Mouse (Mus musculus): ENCODE results near the gene Mc3r.

The Mc3r gene

DNA sequence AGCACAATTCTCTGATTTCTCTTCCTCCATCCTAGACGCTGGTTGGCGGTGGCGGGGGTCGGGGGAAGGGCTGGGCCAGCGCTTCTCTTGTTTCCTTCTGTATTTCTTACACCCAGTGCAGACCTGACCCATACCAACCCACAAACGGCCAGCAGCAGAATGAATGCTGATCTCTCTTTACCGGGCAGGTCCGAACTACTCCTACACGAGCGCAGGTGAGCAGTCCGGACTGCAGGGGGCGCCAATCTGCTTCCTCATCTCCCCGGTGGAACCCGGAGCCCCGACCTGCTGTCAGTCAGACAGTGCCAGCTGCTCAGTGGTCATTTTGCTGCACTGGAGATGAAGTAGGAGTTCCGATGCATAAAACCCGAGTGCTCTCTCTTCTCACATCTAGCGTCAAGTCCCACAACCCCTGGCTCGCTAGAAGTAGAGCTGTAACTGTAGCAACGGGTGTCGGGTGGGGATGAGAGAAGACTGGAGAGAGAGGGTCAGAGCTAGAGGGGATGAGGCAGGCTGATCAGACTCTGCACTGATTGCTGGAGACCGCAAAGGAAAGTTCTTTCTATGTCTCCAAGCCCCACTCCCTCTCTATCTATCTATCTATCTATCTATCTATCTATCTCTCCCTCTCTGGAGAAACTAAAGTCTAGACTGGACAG is at the start of gene Mc3r:
Mc3r (plus strand) TSS at position 387 of the 659 bp plus-strand sequence.
- peak; percentile 17 for DNase-seq (ENCODE audit: low spot score)

DNA sequence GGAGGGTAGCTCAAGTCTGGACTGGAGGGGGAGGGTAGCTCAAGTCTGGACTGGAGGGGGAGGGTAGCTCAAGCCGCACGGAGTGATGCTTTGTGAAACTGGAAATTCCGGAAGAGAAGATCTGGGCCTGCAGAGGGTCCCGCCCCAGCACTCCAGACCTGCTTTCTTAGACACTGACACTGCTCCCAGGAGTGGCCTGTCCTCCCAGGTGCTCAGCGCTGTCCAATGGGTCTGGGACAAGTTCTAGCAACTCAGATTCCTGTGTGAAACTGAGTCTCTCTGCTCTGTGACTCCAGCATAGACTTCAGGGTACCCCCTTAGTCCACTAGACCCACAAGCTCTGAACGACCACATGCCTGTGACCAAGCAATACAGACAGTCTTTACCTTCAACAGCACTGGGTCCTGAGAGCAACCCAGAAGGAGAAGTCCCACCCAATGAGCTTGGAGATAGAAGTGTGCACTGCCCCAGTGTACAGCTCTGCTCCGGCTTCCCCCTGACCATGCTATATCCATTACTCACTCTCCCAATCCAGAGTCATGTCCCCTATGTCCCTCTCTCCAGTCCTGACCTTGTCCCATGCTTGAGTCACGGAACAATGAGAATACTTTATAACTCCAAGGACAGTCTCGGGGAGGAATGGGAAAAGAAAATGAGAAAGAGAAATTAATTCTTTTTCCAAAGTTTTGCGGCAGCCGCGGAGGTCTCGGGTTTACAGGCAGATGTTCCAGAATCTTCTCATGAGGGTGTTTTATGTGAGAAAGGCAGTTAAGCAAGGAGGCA is 46.1 kb upstream of the Mc3r start:
- DNase-seq (ENCODE audit: low spot score), result no peak

DNA sequence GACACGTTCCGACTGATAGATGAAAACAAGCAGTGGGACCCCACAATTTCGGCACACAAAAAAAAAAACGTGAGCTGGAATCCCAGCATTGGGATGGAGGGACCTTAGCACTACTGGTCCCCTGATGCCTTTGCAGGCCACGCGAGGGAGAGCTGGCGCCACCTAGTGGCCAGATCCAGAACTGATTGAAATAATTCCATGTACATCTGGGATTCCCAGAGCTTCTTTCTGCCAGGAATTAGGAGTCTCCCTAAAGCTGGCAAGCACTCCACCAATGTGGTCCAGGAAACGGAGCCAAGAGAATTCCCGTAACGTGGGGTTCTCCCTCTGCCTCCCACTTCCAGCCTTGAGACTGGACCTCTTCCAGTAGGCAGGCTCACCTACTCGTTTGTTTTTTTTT is 41.3 kb upstream of the Mc3r start:
- peak; percentile 79 for DNase-seq (ENCODE audit: low spot score)

DNA sequence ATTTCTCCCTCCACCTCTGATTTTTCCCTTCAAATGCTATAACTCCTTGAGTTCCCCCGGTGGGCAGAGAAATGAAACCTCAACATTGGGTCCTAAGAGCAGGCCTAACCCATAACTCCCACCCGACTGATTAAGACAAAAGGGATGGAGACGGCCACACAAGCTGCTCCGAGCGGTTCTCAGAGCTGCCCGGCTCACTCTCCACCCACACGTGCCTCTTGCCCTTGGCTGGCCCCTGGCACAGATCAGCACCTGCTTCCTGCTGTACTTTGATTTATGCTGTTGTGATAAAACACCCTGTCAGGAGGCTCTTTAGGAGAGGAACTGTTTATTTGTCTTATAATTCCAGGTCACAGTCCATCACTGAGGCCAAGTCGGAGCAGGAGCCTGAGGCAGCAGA is 34.8 kb upstream of the Mc3r start:
- no peak for DNase-seq (ENCODE audit: low spot score)

DNA sequence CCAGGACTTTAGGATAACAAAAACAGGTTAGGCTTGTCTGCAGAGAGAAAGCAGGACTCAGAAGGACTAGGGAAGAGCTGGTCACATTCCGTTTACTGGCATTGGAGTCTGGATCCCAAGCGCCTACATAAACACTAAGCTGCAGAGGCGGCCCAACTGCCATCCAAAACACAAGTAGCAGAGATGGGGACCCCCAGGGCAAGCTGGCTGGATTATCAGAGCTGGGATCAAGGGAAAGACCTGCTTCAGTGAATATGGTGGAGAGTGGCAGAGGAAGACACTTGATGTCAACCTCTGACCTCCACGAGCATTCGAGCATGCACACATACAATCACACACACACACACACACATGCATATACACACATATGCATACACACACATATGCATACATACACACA is 34.0 kb upstream of the Mc3r start:
- no peak for DNase-seq (ENCODE audit: low spot score)

DNA sequence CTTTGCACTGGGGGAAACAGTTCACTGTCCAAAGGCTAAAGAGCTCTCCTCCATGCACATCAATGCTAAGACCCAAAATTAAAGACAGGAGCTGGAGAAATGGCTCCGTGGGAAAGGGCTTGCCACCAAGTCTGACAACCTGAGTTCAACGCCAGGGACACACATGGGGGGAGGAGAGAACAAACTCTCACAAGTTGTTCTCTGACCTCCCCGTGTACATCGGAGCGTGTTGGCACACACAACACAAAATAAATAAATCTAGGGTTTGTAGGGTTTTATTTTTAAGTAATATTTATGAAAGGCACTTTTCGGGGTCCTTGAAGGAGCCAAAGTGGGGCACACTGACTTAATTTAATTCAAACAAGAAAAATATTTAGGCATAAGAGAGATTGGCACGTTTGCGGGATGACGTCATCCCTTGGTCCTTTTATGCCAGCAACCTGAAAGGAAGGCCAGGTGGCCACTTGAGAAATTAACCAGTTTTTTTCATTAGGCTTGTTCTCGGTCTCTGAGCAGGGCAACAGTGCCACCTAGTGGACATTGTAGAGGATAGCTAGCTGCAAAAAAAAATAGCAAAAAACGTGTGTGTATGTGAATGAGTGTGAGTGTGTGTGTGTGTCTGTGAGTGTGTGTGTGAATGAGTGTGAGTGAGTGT is 32.7 kb upstream of the Mc3r start:
- DNase-seq (ENCODE audit: low spot score), result peak; percentile 44

DNA sequence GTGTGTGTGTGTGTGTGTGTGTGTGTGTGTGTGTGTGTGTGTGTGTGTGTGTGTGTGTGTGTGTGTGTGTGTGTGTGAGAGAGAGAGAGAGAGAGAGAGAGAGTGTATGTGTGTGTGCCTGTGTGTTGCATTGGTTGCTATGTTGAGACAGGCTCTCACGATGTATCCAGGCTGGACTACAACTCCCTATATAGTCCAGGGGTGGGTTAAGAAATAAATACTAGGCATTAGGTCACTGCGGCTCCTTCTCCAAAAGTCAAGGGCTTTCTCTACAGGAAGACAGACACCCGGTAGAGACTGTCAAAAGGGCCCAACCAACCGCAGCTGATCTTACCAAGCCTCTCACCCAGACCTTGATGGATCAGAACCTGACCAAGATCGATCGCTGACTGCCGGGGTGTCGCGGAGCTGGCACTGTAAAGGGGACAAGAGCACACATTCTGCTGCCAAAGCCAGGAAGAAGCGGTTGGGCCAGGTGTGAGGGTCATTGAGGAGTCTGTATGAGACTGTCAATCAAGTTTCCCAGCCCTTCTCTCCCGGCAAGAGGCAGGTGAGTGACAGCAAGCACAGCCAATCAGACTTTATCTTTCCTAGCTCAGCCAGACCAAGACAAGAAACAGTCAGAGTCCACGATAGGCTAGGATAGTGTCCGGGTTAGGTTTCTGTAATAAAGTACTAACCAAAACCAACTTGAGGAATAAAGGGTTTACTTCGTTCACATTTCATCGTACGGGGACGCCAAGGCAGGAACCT is 32.0 kb upstream of the Mc3r start:
- no peak for DNase-seq (ENCODE audit: low spot score)

DNA sequence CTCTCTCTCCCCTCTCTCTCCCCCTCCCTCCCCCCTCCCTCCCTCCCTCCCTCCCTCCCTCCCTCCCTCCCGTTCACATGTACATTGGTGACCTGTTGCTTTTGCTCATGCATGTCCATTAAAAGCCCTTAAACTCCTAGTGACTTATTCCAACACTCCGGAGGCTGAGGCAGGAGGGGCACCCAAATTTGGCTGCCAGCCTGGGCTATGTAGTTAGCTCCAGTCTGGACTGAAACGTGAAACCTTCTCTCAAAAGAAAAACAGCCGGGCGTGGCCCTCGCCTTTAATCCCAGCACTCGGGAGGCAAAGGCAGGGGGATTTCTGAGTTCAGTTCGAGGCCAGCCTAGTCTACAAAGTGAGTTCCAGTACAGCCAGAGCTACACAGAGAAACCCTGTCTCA is 30.4 kb upstream of the Mc3r start:
- DNase-seq (ENCODE audit: low spot score), result no peak

DNA sequence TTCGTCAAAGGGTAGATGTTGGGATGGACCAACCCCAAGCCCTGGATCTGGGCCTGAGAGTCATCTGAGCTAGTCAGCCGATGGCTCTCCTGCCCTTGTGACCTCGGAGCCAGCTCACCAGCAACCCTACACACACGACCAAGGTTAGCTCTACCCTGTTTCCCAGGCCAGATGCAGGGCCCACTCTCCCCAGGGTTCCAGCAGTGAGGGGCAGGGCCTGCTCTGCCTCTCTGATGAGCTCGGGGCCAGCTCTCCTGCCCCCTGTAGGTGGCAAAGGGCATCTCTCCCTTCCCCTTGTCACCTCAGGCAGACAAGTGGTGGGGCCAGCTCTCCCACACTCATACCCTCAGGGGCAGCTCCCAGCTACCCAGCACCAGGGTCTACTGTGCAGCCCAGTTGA is 29.1 kb upstream of the Mc3r start:
- DNase-seq (ENCODE audit: low spot score), result no peak

DNA sequence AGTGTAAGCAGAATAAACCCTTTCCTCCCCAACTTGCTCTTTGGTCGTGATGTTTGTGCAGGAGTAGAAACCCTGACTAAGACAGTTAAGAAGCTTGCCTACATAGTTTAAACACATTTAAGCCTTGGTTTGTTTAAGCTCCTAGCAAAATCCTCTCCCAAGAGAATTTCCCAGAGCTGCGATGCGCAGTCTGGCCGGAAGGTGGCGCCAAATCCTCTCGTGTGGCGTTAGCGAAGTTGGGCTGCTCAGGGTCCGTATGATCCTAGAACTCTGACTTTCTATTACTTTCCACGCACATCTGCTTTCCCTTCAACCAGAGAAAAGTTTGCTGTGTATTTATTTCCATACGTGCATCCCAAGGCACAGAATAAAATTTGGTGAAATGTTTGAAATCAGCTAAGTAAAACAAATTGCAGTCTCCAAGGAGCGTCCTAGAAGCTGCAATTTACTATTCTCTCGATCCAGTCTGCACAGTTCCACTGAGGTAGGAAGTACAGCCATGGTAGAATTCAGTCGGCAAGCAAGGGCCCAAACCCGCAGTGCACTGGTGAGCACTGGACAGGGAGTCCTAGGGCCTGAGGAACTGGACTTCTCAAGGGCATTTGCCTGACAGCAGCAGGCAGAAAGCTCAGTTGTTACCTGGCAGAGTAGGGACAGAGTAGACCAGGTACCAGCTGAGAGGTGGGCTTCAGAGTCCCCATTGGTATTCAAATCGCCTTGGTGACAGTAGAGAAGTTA is 26.5 kb upstream of the Mc3r start:
- DNase-seq (ENCODE audit: low spot score), result peak; percentile 46

DNA sequence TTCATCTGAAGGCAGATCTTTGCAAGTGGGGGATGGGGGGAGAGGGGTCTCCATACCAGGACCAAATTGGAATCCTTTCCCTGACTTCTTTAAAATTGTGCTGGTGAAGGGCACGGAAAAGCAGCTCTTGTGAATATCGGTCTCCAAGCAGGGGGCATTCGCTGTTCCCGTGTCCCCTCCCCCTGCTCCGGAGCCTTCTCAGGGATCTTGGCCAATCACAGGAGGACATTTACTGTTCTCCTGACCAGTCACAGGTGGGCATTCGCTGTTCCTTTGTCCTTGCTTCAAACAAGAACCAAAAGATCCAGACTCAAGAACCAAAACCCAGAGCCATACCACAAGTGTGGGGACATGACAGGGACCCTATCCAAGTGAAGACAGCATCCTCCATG is 25.9 kb upstream of the Mc3r start:
- DNase-seq (ENCODE audit: low spot score), result no peak

DNA sequence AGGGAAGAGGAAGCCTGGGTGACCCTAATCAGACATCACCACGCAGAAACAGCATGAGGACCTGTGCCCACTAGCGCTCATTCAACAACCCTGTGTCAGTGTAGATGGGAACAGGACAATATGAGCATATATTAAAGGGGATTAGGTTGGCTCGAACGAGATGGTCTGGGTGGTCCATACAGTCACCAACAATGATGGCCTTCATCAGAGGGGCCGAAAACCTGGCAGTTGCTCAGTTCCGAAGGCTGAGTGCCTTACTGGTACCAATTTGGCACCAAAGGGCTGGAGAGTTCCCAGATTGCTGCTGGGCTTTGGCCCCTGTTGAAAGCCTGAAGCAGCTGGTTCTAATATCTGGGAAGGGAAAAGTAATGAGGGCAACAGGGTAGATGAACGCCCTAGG is 25.4 kb upstream of the Mc3r start:
- DNase-seq (ENCODE audit: low spot score), result no peak

DNA sequence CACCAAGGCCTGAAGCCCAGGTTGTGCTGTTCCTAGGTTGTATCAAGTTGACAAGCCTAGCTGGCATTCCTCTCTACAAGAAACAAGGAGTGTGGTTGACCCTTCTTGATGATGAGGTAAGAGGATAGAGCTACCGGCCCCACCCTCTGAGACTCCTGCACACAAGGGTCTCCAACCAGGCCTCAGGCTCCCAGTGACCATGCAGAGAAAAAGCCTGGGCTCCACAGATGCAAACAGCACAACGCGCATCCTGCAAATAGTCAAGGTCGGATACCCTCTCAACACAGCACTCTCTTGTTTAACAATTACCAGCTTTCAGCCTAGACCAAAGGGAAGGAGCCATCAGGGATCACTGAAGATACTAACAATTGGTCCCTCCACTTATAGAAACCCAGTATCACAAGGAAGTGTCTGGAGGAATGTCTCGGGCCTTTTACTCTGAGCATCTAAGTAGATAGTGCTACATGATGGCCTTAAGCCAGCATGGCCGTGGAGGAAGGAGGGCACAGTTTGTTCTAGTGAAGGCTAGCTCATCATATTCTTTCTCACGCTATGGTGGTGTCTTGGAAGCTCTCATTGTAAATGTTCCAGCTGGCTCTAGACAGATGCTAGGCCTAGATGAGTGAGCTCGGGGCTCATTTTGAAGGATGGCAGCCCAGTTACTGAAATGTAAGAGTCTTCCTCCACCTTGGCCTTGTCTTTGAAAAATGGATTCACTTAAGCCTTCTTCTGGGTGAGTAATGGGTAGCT is 24.7 kb upstream of the Mc3r start:
- no peak for DNase-seq (ENCODE audit: low spot score)

DNA sequence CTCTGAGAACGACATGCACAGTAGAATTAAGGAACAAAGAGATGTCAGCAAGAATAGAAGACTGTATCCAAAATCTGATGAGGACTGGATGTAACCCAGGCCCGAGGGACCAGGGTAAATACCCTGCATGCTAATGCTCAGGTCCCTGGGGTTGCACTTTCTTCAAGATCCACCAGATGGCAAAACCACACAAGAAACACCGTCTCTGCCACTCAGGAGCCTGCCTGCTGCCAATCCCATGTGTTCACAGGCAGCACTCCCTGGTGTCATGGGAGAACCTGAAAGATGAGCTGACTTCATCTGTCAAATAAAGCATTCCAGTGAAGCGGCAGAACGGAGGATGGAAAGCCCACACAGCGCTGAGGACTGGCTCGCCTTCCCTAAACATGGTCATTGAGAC is 21.3 kb upstream of the Mc3r start:
- no peak for DNase-seq (ENCODE audit: low spot score)

DNA sequence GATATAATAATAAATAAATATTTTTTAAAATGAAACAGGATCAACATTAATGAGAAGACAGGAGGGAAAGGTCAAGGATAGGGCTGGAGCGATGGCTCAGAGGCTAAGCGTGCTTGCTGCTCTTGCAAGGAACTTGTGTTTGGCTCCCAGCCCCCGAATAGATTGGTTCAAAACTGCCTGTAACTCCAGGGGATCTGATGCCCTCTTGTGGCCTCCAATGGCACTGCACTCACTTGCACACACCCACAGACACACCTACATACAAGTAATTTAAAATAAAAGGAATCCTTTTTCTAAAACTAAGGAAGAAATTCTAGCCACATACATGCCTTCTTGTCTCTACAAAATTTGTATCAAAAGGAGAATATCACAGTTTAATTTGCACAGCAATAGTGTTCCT is 20.5 kb upstream of the Mc3r start:
- DNase-seq (ENCODE audit: low spot score), result no peak

DNA sequence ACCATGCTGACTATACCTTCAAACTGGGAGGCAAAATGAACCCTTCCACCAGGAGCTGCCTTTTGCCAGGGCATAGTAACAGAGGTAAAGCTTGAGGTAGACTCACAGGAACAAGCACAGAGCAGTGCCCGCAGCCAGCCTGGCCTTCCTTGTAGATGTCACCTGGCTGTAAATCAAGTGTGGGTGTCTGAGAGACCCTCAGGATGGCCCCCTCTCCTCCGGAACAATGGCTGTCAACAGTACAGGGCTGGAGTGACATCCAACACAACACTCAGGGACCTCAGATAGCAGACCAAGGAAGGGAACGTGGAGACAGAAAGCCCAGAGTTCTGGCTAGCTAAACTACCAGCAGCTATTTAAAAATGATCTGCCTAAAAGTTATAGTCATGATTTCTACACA is 19.1 kb upstream of the Mc3r start:
- no peak for DNase-seq (ENCODE audit: low spot score)

DNA sequence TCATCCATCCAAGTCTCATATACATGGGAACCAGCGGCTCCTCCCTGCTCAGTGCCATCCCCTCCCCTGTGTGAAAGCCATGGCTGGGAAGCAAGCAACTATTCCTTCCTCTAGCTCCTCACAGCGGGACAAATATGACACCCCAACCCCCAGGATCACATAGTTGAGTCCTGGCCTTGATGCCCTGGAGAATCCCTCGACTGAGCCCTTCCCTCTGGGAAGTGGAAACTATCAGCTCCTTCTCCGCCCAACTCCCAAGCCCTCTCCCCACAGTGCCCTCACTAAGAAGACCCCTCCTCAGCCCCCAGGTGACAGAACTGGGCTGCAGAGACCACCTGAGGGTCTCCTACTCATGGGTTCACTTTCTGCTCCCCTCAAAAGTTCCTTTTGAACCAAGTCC is 18.2 kb upstream of the Mc3r start:
- no peak for DNase-seq (ENCODE audit: low spot score)

DNA sequence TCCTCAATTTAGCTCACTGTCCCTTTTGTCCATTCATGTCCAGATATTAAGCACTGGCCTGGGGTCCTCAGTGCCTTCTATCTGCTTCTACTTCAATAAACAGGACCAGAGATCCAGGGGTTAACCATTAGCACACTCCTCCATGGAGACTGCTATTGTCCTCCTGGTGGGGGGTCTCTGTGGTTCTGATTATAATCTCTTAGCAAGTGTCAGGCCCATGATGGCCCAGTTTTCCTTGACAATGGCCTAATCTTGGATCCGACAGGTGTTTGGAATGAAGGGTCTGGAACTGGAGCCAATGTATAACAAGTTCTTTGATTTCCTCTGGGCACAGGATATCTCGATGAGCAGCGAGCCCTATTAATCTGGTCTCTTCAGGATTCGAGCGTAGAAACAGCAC is 10.1 kb upstream of the Mc3r start:
- no peak for DNase-seq (ENCODE audit: low spot score)

DNA sequence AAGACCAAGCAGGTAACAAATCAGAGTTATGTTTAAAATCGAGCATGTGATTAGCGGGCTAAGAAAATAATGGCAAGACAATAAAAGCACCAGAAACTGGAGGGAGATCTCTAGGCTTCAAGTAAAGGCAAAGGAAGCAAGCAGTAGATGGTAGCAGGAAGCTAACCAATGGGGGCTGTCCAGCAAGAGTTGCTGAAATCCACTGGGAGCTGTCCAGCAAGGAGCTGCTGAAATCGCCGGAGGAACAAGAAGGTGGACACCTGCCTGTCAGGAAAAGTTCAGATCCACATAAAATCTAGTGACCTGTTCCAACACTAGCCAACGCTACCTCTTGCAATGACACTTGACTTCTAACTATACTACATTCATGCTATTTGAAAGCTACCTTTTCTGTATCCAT is 7.3 kb upstream of the Mc3r start:
- DNase-seq (ENCODE audit: low spot score), result peak; percentile 62

DNA sequence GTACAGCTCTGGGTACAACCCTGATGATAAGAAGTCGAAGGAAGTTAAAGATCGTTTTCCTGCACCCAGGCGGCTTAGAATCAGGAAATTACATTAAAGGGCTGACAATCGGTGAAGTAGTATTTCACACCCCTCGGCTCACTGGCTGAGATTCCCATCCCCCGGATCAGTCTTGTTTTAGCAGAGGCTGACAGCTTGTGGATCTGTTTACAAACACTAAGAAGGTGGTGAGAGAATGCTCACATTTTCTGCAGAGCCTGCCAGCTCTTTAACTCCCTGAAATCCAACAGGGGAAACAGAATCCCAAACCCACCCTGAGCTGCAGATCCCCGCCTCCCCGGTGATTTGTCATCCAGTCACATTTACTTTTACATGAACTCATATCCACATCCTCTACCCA is 2.8 kb upstream of the Mc3r start:
- DNase-seq (ENCODE audit: low spot score), result no peak

DNA sequence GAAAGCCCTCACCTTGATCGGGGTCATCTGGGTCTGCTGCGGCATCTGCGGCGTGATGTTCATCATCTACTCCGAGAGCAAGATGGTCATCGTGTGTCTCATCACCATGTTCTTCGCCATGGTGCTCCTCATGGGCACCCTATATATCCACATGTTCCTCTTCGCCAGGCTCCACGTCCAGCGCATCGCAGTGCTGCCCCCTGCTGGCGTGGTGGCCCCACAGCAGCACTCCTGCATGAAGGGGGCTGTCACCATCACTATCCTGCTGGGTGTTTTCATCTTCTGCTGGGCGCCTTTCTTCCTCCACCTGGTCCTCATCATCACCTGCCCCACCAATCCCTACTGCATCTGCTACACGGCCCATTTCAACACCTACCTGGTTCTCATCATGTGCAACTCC is 1.0 kb downstream of the Mc3r start:
- DNase-seq (ENCODE audit: low spot score), result no peak
